Mouse (Mus musculus) frontal cortex, postnatal 25 days (tissue): Measurements from ENCODE around the gene Gas2l3.

Source experiments
- DNase-seq, 2 experiments: peaks; one replicate each; pipeline ENCODE4 v3.0.0; 2022; ENCODE audit warnings: low spot score in 2 of 2

Gene Gas2l3

DNA sequence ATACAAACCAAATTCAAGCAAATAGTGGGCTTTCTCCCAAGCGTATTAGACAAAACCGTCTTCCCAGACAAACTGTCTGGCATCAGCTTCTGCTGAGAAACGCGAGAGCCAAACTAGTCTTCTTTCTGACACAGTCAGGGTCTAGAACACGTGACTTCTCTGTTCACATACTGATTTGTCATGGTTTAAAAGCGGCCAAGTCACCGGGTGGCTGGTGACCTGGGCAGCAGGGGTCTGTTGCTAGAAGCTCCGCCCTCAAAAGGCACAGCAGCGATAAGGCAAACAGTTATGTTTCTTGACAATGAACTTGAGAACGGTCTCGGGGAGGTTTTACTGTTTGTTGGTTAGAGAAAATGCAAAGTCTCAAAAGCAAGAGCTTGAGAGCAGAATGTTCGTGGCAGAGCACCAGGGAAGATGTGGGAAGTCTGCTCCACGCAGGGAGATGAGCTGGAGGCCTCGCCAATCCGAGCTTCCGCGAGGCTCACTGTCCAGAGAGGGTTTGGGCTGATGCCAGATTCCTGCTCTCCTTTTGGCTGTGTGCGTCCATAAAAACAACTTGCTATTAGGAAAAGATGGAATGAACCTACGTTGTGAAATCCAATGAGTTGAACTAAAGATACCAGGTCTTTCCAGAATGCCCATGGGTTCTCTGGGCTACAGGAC is 43.0 kb downstream of the Gas2l3 start:
- no peak for DNase-seq

DNA sequence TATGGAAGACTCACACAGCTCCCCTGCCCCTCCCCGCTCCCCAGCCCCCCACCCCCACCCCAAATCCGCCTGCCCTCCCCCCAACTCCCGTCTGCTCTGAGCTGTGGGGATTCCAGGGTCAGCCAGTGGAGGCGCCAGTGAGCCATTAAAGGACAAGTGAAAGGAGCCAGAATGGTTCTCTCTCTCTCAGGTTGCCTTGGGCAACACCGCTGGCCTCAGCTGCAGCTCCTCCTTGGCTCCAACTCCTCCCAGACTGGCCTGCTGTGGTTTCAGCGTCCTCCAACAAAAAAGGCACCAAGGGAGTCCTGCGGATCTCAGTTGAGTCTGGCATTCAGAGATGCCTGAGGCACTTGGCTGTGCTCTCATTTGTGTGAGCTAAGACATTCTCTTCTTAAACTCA is 47.9 kb downstream of the Gas2l3 start:
- DNase-seq = peak in 1 of 2 experiments; percentile 28

- no peak for DNase-seq
Measured at GRCm38 (mm10) chr10:89395321-89395720, 48.4 kb downstream of the Gas2l3 start.

DNA sequence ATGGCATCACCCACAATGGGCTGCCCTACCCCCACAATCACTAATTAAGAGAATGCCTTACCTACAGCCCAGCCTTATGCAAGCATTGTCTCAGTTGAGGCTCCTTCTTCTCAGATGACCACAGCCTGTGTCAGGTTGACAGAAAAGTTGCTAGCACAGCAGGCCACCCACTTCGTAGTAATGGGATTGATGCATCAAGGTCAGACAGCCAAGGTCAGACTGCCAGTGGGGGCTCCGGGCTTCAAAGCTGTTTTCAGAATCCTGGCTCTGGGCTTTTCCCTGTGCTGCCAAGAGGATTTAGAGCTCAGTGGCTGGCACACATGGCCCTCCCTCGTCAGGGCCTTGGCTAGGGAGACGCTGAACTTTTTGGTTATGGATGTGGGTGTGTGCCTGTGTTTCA is 51.1 kb downstream of the Gas2l3 start:
- DNase-seq = no peak

DNA sequence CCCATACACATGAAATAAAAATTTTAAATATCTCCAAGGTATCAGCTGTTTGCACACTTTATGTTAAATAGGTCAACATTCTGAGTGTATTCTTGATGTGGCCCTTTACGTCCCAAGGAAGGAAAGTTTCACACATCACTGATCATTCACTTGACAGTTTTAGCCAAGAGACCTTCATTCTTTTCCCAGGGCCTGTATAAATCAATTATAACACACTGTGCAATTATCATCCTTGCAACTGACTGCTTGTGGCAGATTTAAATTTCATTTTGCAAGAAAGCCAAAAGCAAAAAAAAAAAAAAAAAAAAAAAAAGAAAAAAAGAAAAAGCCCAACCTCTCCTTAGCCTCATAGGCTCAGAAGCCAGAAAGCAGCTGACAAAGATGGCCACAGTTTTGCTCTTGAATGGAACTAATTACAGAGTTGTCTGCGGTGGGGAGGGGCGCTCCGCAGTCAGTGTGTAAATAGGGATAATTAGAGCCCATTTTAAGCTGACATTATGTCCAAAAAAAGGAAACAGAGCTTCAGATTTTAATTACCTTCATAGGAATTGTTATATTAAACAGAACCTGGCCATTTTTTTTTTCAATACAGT is 52.1 kb downstream of the Gas2l3 start:
- DNase-seq = no peak

DNA sequence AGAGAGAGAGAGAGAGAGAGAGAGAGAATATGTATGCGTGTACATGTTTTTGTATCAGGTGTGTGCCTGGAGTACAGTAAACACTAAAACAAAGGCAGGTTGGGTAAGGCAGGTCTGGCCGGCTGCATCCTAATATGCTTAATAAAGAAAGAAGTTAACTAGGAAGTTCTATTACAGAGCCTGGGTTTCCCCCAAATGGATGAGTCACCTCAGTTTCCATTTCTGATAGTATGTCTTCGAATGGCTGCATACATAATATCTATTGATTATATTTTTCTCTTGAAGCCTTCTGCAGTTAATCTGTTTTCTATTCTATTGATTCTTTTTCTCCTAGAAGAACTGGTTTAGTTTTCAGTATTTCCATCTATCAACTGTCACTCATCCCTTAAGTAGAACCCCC is 57.3 kb downstream of the Gas2l3 start:
- no peak for DNase-seq

DNA sequence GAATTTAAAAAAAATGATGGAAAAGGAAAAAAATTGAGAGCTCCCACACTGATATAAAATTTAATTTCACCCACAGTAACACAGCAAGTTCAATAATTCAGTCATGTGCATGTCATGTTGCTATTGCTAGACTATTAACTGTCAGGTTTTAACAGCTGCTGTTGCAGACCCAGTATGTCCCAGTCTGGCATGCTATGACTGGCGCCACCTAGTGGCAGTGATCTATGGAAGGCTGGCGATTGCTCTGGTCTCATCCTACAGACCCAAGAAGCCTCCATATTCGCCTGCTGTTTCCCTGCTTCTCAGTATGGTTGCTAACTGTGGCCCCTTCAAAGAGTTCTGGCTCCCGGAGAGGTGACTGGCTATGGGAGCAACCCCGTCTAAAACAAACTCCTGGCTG is 60.3 kb downstream of the Gas2l3 start:
- peak; percentile 58 to 62 for DNase-seq

GRCm38 (mm10) chr10:89377750-89378149 is 66.0 kb downstream of the Gas2l3 start:
- no peak for DNase-seq

DNA sequence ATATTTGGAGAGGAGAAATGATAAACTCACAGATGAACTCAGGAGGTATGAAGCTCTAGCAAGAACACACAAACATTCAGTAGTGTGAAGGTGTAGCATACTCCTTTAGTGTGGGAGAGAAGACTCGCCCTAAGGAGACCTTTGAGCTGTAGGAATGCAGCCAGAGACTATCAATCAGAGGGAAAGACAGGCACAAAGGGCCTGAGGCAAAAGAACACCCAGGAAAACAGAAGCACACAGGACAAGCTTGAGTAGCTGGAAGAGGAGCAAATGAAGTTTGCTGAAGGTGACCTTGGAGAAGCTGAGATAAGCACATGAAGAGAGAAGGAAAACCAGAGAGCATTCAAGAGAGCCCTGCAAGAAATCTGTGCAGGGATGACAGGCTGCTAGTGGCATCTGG is 73.7 kb downstream of the Gas2l3 start:
- no peak for DNase-seq

DNA sequence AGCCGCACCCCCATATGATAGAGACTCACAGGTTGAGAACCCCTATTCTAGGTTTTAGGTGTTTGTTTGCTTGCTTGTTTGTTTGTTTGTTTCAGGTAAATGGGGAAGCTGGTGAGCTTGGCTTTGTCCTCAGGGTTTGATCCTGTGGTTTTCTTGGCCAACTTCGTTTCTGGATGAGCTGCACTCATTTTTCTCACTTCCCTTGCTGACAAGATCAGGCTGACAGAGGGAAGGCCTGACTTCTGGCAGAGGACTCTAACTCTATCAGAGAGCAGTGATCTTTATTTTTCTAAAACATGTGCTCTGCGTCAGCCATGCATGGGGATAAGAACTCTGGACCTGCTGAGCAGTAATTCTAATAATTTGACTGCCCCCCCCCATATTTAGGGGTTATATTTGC is 84.8 kb downstream of the Gas2l3 start:
- no peak for DNase-seq
